Mouse (Mus musculus): ENCODE results near the gene Cth. TPM values are rescaled to one million over a fixed set of nuclear protein-coding genes. Genes with fewer than 3 reads are reported as not detected.

The Cth gene
- polyA plus RNA-seq, 1 experiment from 2014 or later: 9.5 TPM

DNA sequence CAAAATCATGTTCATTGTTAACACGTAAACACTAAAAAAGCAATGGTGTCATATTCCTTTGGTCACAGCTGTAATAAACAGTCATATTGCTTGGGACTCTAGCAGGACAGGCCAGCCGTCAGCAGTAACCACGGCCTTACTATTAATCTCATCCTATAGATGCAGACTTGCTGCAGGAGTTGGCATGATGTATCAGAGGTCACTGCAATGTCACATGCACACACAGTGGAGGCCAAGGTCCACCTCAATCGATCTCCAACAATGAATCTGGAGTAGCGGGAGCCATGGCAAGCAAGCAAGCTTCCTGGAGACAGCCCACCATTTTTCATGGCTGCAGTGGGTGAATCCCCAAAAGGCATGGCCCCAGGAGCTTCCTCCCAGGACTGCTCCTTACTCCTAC lies 23.2 kb downstream of the Cth start:
- ATAC-seq (ENCODE audit: low FRiP score): no peak
- Histone ChIP-seq H3K9me3 (no peaks in the 10 kb centered on the region), H3K36me3 (replicated peaks) (no peaks in the 10 kb centered on the region; the same call in 1 of the 2 replicates), H3K27ac (no peak overlapping the region), H3K4me3 (replicated peaks) (no peak overlapping the region), H3K27me3 (no peaks in the 10 kb centered on the region), H3K4me1 (no peaks in the 10 kb centered on the region), H3K4me2 (no peak overlapping the region), H3K9ac (no peak overlapping the region)
- WGBS: 95% methylated on average over 5 of the region's 5 CpGs

DNA sequence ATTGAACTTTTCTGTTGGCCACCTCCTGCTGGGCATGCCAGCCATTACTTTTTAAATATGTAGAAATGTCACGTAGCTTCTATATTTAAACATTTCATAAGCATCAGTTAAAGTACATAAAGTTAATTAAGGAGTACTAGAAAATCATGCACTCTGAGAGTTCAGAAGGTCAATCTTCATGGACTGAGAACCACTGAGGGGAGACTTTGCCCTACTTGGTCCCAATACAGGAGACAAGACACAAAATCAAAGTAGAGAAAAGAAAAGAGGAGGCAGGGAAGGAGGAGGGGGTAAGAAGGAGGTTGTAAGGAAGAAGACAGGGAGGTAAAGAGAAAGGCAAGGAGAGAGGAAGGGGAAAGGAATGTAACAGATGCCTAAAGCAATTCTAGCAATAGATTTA lies 24.9 kb downstream of the Cth start:
- no peaks in the 10 kb centered on the region for H3K4me1 ChIP-seq
- no peak overlapping the region for H3K4me3 ChIP-seq (replicated peaks)
- ATAC-seq (ENCODE audit: low FRiP score): no peak
- no peaks in the 10 kb centered on the region for H3K9me3 ChIP-seq
- no peak overlapping the region for H3K9ac ChIP-seq
- H3K4me2 ChIP-seq: no peak overlapping the region
- H3K27ac ChIP-seq: no peak overlapping the region
- peaks cover 3% of the 10 kb centered on the region; the same call in 1 of the 2 replicates for H3K36me3 ChIP-seq (replicated peaks)
- 92% methylated on average over 1 of the region's 1 CpGs for WGBS
- H3K27me3 ChIP-seq: no peaks in the 10 kb centered on the region

DNA sequence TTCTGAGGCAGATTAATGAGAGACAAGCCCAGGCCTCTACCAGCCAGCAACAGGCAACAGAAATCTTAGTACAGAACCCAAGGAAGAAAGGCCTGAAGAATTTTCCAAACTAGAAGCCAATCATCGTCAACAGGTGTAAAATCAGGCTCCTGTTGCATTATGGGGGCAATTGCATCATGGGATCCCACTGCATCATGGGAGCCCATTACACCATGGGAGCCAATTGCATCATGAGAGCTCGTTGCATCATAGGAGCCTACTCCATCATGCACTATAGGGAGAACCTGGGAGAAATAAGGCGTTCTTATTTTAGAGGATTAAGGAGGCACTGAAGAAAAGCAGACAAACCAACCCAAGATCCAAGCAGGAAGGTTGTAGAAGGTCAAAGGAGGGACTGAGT lies 27.2 kb downstream of the Cth start:
- Histone ChIP-seq H3K9ac (no peak overlapping the region), H3K4me3 (replicated peaks) (no peak overlapping the region), H3K27ac (no peak overlapping the region), H3K4me2 (no peak overlapping the region), H3K27me3 (no peaks in the 10 kb centered on the region), H3K9me3 (no peaks in the 10 kb centered on the region), H3K4me1 (no peaks in the 10 kb centered on the region), H3K36me3 (replicated peaks) (peaks cover 3% of the 10 kb centered on the region; the same call in 1 of the 2 replicates)
- 84% methylated on average over 3 of the region's 3 CpGs for WGBS
- no peak for ATAC-seq (ENCODE audit: low FRiP score)

DNA sequence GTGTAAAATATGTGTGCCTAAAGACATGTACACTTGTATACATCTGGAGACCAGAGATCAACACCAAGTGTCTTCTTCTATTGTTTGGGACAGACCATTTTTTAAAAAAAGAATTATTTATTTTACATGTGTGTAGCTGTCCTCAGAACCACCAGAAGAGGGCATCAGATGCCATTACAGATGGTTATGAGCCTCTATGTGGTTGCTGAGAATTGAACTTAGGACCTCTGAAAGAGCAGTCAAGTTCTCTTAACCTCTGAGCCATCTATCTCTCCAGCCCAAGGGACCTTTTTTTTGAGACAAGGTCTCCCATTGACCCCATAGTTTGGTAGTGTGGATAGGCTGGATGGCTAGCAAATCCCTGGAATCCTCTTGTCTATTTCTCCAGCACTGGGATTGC lies 33.1 kb downstream of the Cth start:
- H3K4me1 ChIP-seq: no peaks in the 10 kb centered on the region
- no peaks in the 10 kb centered on the region for H3K9me3 ChIP-seq
- no peak overlapping the region for H3K4me2 ChIP-seq
- no peak overlapping the region for H3K4me3 ChIP-seq (replicated peaks)
- H3K36me3 ChIP-seq (replicated peaks): peaks cover 3% of the 10 kb centered on the region; the same call in 1 of the 2 replicates
- no peak overlapping the region for H3K27ac ChIP-seq
- ATAC-seq (ENCODE audit: low FRiP score): no peak
- H3K9ac ChIP-seq: no peak overlapping the region
- H3K27me3 ChIP-seq: no peaks in the 10 kb centered on the region

- H3K27ac ChIP-seq: no peak overlapping the region
- H3K9me3 ChIP-seq: no peaks in the 10 kb centered on the region
- no peaks in the 10 kb centered on the region for H3K36me3 ChIP-seq (replicated peaks)
- H3K9ac ChIP-seq: no peak overlapping the region
- ATAC-seq (ENCODE audit: low FRiP score): no peak
- no peak overlapping the region for H3K4me2 ChIP-seq
- H3K27me3 ChIP-seq: no peaks in the 10 kb centered on the region
- no peaks in the 10 kb centered on the region for H3K4me1 ChIP-seq
- no peak overlapping the region for H3K4me3 ChIP-seq (replicated peaks)
- WGBS: 95% methylated on average over 6 of the region's 6 CpGs
Measured at GRCm38 (mm10) chr3:157884081-157884643, 40.7 kb downstream of the Cth start.

- WGBS: 80% methylated on average over 4 of the region's 4 CpGs
- no peak overlapping the region for H3K4me3 ChIP-seq (replicated peaks)
- H3K9ac ChIP-seq: no peak overlapping the region
- no peaks in the 10 kb centered on the region for H3K36me3 ChIP-seq (replicated peaks)
- no peak overlapping the region for H3K27ac ChIP-seq
- no peaks in the 10 kb centered on the region for H3K27me3 ChIP-seq
- no peaks in the 10 kb centered on the region for H3K4me1 ChIP-seq
- no peak for ATAC-seq (ENCODE audit: low FRiP score)
- H3K9me3 ChIP-seq: no peaks in the 10 kb centered on the region
- H3K4me2 ChIP-seq: no peak overlapping the region
Measured at GRCm38 (mm10) chr3:157883085-157883484, 41.8 kb downstream of the Cth start.

DNA sequence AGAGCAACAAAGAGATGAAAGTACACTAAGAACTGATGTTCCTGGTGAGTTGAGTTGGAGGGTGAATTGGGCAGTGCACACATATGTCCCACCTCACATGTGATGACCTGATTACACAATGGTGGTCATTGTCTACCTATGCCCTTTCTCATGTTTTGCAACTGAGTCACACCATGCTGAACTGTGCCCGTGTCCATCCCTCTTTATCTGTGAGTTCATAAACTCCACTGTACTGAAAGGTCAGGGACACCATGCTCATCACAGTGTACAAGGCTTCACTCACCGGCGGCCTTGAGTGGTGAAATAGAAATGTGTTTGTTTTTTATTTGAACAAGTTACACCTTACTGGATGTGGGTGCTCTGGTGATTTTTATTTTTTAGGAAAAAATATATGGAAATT lies 42.9 kb downstream of the Cth start:
- no peak overlapping the region for H3K4me2 ChIP-seq
- 91% methylated on average over 3 of the region's 3 CpGs for WGBS
- H3K9ac ChIP-seq: no peak overlapping the region
- no peak overlapping the region for H3K4me3 ChIP-seq (replicated peaks)
- no peak for ATAC-seq (ENCODE audit: low FRiP score)
- H3K36me3 ChIP-seq (replicated peaks): no peaks in the 10 kb centered on the region
- no peaks in the 10 kb centered on the region for H3K4me1 ChIP-seq
- no peak overlapping the region for H3K27ac ChIP-seq
- no peaks in the 10 kb centered on the region for H3K9me3 ChIP-seq
- H3K27me3 ChIP-seq: no peaks in the 10 kb centered on the region

GRCm38 (mm10) chr3:157880983-157881382 lies 43.9 kb downstream of the Cth start:
- no peak for ATAC-seq (ENCODE audit: low FRiP score)

DNA sequence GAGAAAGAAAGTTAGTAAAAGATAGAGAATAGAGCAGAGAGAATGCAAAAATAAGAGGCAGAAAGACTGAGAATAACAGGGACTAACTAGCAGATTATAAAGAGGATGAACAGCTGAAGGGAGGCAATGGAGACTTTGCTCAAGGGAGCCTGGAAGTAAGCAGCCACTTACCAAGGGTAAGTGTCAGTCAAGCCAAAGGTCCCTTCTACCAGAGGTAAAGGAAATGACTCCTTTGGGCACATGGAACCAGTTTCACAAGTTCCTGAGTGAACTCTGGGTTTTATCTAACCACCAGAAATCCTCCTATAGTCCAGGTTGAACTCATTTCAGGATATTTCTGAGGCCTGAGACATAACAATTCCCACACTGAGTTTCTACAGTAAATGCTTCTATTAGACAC lies 47.0 kb downstream of the Cth start:
- no peak overlapping the region for H3K4me3 ChIP-seq (replicated peaks)
- ATAC-seq (ENCODE audit: low FRiP score): no peak

More at GRCm38 (mm10) chr3:157880983-157881382, 43.9 kb downstream of the Cth start:
- H3K4me2 ChIP-seq: no peak overlapping the region
- no peaks in the 10 kb centered on the region for H3K4me1 ChIP-seq
- no peak overlapping the region for H3K27ac ChIP-seq
- no peak overlapping the region for H3K9ac ChIP-seq
- 87% methylated on average over 3 of the region's 3 CpGs for WGBS
- H3K4me3 ChIP-seq (replicated peaks): no peak overlapping the region
- H3K27me3 ChIP-seq: no peaks in the 10 kb centered on the region
- H3K9me3 ChIP-seq: no peaks in the 10 kb centered on the region
- H3K36me3 ChIP-seq (replicated peaks): no peaks in the 10 kb centered on the region

DNA sequence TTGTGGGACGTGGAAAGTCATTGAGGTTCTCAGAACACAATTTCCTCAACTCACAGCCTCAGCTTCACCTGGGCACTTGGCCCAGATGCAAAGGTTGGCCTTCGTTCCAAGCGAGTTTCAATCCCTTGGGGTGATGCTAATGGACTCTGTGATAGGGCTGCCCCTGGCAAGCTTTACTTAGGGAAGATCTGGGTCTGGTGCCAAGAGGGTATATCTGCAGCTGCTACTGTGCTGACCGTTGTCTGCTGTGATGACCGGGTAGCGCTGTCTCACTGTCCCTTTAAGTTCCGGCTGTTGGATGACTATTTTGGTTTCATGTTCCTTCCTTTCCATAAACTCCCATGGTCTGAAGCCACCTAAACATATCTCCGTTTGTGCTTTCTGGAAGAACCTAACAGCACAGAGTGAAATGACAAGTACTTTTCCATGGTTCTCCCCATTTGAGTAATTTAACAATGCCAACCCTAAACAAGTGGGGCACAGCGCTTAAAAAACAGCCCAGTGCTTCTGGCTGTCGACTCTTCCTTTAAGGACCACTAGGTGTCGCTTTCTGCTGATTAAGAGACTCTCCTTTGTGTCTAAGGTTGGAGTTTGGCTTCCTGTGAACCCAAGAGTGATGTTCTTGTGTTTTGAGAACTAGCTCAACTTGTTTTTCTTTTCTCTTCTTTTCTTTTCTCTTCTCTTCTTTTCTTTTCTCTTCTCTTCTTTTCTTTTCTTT lies 48.3 kb downstream of the Cth start:
- peak; percentile 73 for ATAC-seq (ENCODE audit: low FRiP score)
- Histone ChIP-seq H3K27me3 (no peaks in the 10 kb centered on the region), H3K9me3 (no peaks in the 10 kb centered on the region), H3K27ac (no peak overlapping the region), H3K4me3 (replicated peaks) (no peak overlapping the region), H3K9ac (no peak overlapping the region), H3K4me2 (no peak overlapping the region), H3K36me3 (replicated peaks) (no peaks in the 10 kb centered on the region), H3K4me1 (no peaks in the 10 kb centered on the region)
- WGBS: 55% methylated on average over 11 of the region's 11 CpGs

More for the DNA sequence above, 47.0 kb downstream of the Cth start:
- H3K36me3 ChIP-seq (replicated peaks): no peaks in the 10 kb centered on the region
- no peaks in the 10 kb centered on the region for H3K9me3 ChIP-seq
- no peaks in the 10 kb centered on the region for H3K4me1 ChIP-seq
- no peak overlapping the region for H3K9ac ChIP-seq
- no peaks in the 10 kb centered on the region for H3K27me3 ChIP-seq
- H3K27ac ChIP-seq: no peak overlapping the region
- H3K4me2 ChIP-seq: no peak overlapping the region

DNA sequence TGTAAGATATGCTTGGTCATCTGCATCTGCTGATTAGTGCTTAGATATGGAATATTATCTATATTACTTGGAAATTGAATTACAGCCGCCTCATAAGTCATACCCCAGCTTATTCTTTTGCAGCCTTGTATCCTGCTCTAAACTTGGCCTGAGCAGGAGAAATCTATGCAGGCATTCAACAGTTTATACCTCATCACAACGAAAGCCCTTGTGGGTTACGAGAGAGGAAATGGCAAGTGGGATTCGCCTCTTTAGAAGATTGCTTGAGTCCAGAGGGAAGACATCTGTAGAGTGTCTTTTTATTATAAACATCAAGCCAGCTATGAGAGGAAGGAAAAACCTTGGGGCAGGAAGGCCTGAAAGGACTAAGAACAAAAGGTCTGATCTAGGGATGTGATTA lies 52.0 kb downstream of the Cth start:
- Histone ChIP-seq H3K27me3 (no peaks in the 10 kb centered on the region), H3K9me3 (no peaks in the 10 kb centered on the region), H3K4me3 (replicated peaks) (no peak overlapping the region), H3K4me1 (no peaks in the 10 kb centered on the region), H3K27ac (no peak overlapping the region), H3K4me2 (no peak overlapping the region), H3K36me3 (replicated peaks) (no peaks in the 10 kb centered on the region), H3K9ac (no peak overlapping the region)
- WGBS: 81% methylated on average over 4 of the region's 4 CpGs
- no peak for ATAC-seq (ENCODE audit: low FRiP score)

DNA sequence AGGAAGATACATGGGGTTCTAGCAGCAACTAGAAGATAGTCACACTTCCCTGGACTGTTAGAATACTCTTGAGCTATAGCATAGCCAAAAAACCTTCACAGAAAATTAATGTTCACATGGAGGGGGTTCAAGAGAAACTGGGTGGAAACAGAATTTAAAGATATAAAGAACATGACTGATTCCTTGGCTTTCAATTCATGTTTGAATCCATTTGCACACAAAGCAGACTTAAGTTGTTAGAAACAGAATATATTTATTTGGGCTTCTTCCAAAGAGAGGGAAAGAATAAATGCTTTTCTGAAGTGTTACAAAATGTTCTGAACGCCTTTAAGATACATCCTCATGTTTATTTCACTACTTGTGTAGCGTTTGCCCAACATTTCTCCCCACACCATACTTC lies 57.0 kb downstream of the Cth start:
- Histone ChIP-seq H3K4me2 (no peak overlapping the region), H3K4me1 (no peaks in the 10 kb centered on the region), H3K9me3 (no peaks in the 10 kb centered on the region), H3K27ac (no peak overlapping the region), H3K27me3 (no peaks in the 10 kb centered on the region), H3K9ac (no peak overlapping the region), H3K36me3 (replicated peaks) (no peaks in the 10 kb centered on the region), H3K4me3 (replicated peaks) (no peak overlapping the region)
- no peak for ATAC-seq (ENCODE audit: low FRiP score)
- WGBS: 89% methylated on average over 2 of the region's 2 CpGs

GRCm38 (mm10) chr3:157866251-157866650 lies 58.6 kb downstream of the Cth start:
- H3K4me3 ChIP-seq (replicated peaks): no peak overlapping the region
- no peak overlapping the region for H3K9ac ChIP-seq
- 65% methylated on average over 4 of the region's 4 CpGs for WGBS
- no peaks in the 10 kb centered on the region for H3K9me3 ChIP-seq
- H3K4me2 ChIP-seq: no peak overlapping the region
- H3K36me3 ChIP-seq (replicated peaks): no peaks in the 10 kb centered on the region
- H3K27me3 ChIP-seq: no peaks in the 10 kb centered on the region
- no peak overlapping the region for H3K27ac ChIP-seq
- no peaks in the 10 kb centered on the region for H3K4me1 ChIP-seq
- no peak for ATAC-seq (ENCODE audit: low FRiP score)
